Mouse (Mus musculus): ENCODE results near the gene Pex26.

The Pex26 gene

DNA sequence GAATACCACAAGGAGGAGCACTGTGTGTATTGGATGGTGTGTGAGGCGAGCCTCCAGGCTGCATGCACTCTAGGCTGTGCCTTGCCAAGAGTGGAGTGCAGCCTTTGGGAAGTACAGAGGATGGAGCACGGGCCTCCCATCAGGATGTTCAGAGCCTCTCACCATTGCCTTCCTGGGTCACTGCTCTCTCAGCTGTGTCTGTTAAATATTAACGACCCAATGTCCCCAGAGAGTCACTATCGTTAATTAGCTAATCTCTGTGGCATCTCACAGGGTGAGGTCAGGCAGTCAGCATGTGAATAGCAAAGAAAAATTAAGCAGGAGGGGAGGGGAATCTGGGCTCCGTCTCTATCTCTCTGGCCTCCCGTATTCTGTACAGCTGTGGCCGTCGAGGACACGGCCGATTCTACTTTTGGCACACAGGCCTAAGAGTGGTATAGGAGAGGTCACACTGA lies 17.3 kb upstream of the Pex26 start:
- in situ Hi-C loops (cut with MboI) = no loop called here

DNA sequence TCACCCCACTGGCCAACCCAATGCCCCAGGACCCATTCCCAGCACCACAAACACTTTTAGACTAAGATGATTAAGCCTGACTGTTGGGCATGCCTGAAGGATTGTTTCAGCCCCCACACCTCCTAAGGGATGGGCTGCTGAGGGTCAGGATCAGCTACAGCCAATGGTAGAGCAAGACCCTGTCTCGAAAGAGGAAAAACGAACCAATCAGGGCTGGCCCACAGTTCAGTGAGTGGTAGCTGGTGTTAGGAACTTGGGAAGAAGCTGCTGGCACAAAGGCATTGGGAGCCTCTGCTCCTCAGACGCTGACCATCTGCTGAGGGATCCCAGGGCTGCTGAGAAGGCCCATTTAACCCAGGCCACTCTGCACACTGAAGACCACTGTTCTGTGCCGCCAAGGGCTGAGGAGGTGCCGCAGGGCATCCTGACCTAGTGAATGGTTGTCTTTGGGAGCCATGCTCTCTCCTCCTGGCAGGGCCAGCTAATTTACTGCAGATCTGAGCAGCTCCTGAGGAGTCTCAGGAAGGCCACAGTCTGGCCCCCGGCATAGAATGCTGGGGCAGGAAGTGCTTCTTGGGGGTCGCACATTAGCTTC lies 16.0 kb upstream of the Pex26 start:
- in situ Hi-C loops (cut with MboI) = no loop called here

DNA sequence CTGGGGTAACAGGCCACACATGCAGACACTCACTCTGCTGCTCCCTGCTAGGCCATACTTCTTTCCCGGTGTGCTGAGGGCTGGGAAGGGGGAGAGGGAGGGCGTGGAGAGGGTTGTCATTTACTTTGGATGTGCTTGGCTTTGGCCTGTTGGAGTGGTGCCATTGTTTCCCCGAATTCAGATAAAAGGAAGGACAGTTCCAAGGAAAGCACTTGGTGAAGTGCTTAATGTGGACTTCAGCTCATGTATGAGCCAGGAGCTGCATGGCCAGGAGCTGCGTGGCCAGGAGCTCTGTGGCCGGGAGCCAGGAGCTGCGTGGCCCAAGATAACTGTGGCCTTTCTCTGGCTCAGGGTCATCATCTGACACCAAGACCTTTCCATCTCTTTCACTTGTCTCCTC lies 12.4 kb upstream of the Pex26 start:
- in situ Hi-C loops (cut with MboI) = no loop called here

DNA sequence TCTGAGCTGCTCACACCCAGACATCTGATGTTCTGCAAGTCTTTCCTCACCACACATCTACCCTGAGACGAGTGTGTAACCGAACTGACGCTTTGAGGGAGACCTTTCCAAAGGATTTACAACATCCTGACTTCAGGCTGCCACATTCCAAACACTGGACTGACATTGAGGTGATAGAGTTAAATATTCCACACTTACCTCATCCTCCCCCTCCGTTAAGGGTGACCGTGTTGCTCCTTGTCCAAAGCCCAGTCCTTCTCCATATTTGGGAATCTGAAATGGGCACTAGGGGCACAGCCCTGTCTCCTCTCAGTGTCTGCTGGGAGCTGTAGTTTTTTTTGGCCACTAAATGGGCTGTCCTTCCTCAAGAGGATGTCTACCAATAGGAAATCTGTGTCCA lies 10.0 kb upstream of the Pex26 start:
- in situ Hi-C loops (cut with MboI) = no loop called here

DNA sequence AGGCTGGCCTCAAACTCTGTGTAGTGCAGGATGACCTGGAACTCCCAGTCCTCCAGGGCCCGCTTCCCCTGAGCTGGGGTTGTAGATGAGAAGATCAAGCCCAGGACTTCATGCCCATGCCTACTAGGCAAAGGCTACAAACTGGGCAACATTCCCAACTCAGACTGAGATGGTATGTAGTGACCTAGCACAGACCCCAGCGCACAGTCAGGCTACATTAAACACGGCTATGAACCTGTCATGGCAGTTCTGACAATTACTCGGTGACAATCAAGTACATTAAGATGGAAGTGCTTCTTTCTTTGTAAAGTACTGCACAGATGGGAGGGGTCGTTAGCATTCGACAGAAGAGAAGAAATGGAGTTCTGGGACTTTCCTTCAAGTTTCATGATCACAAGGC lies 8.7 kb upstream of the Pex26 start:
- in situ Hi-C loops (cut with MboI) = no loop called here

DNA sequence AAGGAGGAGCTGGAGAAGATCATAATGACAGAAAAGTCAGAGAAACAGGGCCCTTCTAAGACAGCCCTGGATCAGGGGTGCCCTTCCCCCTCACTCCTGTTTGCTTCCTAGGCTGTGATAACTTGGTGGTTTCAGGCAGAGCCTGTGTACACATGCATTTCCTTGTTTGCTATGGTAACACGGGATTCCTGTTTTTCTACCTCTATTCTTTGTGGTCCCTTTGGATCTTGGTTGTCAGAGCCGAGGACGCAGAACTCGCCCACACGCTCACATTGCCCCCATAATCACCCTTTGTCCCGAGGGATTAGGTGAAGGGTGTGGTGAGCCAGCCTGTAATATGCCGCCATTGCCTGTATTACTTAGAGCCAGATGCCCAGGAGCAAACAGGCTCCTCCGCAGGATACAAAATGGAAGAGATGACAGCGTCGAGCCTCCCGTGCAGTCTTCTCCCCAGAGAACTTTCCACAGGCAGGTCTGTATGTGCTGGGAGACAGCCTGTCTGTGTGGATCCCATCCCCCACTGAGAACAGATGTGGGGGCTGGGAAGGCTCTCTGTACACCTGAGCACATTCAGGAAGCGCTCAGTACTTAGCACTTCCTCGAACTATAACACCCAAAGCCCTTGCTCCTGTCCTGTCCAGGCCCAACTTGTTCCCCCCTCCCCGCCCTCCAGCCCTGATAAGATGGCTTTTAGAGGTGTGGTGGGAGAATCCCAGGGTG lies 7.3 kb upstream of the Pex26 start:
- in situ Hi-C loops (cut with MboI) = no loop called here

DNA sequence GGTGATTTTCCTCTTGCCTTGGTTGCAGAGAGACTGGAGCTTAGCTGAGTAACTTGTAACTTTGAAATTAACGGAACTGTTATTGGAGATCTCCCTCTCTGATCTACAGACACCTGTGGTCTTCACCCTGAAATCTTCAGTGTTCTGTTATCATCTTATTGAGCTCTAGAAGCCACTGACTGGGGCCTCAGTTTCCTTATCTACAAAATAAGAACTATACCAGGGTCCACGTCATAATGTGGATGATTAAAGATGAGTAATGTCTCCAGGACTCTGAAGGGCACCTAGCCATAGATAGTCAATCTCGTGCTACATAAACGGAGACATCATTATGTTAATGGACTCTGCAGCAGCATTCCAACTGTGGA lies 6.8 kb upstream of the Pex26 start:
- in situ Hi-C loops (cut with MboI) = no loop called here

DNA sequence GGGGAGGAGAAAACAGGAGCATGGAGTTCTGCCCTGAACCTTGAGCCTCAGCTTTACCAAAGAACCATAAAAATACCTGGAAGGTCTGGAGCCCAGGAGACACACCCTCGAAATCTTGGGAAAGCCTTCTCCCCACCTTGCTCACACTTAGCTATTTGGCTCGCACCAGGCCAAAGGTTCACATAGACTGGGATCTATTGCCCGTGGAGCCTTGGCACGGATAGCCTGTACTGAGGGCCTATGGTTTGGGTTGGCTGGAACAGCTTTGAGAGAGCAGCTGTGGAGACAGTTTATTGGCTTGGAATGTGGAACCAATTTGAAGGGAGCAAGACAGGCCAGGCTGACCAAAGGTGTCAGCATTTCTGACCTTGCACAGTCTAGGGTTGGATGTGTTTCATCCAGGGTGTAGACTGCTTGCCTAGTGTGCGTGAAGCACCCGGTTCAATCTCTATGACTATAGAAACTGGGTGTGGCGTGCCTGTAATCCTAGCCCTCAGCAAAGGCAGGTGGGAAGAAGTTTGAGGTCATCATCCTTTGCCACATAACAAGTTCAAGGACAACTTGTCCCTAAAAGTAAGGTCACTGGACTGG lies 6.3 kb upstream of the Pex26 start:
- in situ Hi-C loops (cut with MboI) = no loop called here

DNA sequence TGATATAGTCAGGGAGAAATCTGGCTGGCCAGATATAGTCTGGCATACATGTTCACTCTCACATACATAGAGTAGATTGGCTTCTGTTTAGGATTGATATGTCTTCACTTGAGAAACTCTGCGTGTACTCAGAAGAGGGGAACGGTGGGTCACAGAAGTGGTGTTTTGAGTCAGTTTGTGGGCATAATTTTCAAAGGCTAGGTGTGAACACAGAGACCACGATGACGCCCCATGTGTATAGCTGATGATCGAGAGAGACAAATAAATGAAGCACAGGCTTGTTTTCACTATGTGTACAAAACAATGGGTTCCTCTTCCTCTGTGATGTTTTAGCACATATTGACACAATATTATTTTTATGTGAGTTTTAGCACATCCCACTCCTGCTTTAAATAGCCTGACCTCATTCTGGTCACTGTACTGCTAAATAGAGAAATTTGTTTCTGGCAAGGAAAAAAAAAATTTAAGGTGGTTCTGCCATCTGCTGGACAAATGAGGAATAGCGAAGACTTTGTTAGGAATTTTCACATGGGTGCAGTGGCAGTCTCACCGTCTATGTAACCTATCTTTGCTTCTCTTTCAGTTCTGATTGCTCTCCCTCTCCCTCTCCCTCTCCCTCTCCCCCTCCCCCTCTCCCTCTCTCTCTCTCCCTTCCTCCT lies 4.6 kb upstream of the Pex26 start:
- in situ Hi-C loops (cut with MboI) = no loop called here

DNA sequence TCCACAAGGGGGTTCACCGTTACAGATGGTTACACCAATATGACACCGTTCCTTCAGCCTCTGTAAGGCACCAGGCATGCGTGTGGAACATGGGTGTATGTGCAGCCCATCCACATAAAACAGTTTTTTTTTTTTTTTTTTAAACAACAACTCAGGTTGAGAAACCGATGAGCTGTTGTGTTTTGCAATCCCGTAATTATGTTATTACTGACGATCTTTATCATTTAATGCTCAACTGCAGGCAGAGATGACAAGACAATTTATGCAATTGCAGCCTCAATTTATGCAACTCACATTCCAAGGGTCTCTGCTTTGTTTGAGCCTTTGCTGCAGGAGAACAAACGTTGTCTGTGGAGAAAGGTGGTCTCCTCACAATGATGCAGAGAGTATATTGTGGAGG lies 3.6 kb upstream of the Pex26 start:
- in situ Hi-C loops (cut with MboI) = loop anchor here (10.0 kb wide), 1 partner anchor 185 kb away; no protein-coding TSS in a partner anchor

DNA sequence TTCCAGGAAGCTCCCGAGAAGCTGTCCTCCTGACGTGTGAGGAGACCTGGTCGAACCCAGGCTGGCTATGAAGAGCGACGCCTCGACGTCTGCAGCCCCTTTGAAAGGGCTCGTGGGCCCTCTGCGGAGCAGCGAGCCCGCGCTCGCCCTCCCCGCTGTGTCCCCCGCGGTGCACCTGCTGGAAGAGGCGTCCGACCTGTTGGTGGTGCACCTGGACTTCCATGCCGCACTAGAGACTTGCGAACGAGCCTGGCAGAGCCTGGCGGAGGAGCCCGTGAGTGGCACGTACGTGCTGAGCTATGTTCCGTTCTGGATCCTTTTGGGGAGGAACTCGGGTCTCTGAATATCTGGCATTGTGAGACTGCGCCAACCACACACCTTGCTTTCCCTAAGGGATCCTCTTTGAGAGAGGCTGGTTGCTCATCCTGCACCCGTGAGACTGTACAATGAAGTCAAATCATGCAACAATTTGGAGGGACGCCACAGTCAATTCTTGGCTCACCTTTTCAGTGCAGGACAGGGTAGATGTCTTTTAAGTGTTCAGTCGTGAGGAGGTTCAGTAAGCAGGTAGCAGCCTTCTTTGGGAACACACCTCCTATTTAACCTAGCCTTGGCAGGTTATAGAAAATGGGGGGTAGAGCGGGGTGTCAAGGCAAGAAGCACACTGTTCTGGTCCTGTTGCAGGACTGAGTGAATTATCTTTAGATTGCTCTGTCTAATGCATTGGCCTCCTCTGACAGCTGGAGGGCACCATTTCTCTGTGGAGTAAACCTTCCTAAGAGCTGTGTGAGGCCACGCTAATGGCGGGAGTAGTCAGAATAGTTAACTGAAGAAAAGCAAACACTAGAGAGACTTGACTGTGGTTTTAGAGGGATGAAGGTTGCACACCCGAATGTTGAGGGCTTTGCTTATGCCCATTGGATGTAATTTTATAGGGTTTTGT lies 1.0 kb downstream of the Pex26 start:
- in situ Hi-C loops (cut with MboI) = loop anchor here (10.0 kb wide), 1 partner anchor 180 kb away; no protein-coding TSS in a partner anchor

DNA sequence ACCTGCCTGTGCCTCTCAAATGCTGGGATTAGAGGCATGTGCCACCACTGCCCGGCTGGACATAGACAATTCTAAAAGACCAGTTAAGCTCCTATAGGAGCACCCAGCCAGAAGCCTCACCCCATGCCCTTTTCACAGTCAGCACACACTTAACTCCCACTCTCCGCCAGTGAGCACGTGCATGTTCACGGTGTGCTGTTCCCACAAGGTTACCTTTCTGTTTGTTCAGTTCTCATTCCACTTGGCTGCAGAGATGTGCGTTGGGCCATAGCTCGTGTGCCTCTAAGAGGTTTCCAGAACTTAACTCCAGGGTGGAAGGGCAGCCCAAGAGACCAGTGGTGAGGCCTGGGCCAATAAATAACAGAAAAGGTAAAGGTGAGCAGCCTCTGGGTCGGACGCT lies 1.8 kb downstream of the Pex26 start:
- in situ Hi-C loops (cut with MboI) = loop anchor here (10.0 kb wide), 1 partner anchor 180 kb away; no protein-coding TSS in a partner anchor

DNA sequence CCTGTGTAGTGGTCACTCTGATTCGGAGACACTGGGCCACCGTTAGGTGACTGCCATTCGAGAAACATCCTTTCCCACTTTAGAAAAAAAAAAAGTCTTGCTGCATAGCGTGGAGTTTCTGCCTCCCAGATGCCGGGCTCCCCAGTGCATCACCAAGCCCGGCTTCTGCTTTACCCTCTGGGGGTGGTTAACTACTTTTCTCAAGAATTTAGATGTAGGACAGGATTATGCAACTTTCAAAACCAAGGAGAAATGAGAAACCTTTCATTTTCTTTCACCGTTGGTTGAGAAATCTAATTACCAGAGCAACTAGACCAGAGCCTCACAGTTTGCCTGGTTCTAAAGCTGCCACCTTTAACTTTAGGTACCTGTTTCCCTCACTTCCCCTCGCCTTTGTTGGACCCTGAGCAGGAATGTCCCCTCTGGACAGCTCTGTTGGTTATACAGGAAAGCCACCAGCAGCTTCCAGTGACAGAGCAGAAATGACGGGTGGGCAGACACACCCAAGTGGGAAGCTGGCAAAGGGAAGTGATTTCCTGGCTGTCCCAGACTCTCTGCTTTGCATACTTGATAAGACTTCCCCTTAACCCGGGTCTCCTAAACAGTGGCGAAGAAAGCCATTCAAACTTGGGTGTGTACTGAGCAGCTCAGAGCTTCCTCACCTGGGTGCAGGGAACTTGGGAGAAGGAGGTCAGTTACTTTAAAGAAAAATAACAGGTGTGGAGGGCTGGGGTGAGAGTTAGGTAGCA lies 8.0 kb downstream of the Pex26 start:
- in situ Hi-C loops (cut with MboI) = no loop called here

DNA sequence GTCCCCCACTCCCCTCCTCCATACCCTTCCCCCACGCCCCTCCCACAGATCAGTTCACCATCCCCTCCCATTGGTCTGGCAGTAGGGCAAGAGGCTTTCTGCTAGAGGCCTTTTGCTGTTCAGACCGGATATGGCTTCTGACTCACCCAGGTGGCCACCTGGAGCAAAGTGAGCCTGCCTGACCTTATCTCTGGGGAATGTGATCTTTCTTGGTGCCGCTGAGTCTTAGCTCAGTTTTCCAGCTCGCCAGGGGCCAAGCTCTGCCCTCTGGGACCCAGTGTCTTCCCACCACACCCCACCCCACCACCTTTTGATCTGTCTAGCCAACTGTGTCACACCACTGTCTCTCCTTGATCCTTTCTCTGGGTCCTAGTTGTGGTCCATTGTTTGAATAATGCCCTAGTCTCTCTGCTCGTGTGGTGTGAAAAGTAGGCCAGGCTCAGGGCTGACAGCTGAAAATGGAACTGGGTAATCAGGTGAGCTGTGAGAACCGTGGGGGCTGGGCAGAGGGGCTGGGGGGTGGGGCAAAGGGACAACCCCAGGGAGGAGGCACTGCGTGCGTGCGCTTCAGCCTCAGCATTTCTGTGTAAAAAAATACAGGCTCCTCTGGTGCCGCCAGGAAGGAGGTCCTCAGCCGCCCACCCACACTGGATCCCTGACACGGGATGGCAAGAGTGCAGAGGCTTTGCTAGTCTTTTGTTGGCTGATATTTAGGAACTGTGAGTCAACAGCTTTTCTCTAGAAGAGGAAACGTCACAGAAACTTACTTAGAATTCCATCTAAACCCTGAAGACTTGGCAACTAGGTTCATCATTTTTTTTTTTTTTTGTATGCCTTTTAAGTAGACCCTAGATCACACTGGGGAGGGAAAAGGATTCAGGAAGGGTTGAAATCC lies 10.8 kb downstream of the Pex26 start:
- in situ Hi-C loops (cut with MboI) = no loop called here

DNA sequence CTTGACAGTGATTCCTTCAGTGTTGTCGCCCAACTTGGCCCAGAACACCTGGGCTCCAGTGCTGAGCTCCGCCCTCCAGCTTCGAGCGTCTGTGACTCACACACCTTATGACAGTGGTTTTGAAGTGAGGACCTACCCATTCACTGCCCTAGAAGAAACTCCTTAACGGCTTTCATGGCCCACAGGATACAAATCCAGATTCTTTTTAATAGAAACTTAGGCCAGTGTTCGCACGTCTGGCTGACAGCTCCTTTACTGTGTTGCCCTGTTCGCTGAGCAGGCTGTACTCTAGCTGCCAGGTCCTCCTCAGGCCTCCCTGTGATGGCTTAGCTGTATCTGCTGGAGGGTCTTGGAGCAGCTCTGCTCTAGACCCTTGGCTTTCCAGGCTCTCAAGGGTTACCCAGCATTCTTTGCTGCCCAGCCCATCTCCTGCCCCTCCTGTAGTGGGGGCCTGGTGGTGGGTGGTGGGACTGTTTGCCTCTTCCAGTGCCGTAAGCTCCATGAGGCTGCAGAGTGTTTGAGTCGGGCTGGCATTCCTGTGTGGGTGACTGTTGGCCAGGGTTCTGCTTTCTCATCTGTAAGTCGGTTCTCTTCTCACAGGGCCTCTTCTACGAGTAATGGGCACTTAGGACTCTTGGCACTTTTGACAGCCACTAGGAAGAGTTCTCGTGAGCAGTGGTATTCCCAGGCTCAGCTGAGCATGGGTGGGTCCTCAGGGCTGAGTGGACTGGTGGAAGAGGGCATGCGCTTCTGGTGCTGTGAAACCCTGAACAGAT lies 11.7 kb downstream of the Pex26 start:
- in situ Hi-C loops (cut with MboI) = no loop called here

DNA sequence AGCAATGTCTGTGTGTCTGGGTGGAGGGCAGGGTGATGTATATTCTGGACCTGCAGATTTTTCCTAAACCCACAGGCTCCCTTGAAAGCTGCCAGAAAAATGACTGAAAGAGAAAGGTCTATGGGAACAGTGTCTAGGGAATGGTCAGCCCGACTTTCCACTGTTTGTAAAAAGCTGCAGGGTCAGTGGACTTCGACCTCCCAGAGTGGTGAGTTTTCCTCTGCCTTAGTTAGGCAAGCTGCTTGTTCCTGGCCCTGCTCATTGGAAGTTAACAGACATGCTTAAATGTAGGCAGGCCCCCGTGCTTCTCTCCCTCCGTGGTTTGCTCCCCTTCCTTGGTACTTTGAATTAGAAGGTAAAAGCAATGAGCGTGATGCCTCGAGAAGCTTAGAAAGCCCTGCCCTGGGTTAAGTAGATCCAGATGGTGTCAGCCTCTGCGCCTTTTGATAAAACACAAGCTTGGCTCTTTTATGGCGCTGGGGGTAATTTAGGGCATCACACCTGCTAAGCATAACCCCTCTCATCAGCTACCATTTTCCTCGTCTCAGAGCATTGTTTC lies 14.4 kb downstream of the Pex26 start:
- in situ Hi-C loops (cut with MboI) = no loop called here

DNA sequence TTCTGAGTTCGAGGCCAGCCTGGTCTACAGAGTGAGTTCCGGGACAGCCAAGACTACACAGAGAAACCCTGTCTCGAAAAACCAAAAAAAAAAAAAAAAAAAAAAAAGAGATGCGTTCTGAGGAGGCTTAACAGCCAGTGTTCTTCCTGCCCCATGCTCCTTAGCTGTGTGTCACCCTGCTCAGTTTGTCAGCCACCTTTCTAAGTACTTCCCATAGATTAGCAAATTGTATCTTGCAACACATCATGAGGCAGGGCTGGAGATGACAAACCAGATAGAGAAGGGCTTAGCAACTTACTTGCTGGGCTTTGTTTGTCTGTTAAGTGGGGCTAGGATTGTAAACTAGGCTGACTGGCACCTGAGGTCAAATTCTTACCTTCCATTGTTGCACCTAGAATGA lies 17.0 kb downstream of the Pex26 start:
- in situ Hi-C loops (cut with MboI) = no loop called here

DNA sequence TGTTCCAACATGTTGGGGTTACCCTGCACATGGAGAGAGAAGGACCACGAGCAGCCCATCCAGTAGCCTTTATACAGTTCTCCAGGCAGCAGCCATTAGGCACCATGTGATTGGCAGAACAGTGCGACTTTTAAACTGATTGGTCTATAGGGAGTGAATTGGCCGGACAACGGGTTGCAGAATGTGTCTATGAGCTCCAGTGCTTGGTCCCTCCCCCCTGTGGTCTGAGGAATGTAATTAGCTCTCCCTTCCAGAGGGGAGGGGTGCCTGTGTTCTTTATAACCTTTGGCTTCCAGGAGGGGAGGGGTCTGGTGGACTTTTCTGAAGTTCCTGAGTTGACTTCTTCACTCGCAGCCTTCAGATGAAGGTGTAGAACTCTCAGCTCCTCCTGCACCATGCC lies 18.6 kb downstream of the Pex26 start:
- in situ Hi-C loops (cut with MboI) = no loop called here

DNA sequence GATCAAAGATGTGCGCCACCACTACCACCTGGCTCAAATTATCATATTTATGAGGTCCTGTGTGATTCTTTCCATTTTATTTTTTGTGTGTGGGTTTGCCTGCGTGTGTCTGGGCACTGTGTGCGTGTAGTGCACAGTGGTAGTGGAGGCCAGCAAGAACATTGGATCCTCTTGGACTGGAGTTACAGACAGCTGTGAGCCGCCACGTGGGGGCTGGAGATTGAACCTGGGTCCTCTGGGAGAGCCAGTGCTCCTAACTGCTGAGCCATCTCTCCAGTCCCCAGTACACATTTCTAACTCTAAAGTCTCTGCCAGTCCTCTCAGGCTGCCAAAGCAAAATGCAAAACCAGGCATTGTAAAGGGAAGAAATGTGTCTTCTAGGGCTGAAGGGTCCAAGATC lies 23.0 kb downstream of the Pex26 start:
- in situ Hi-C loops (cut with MboI) = no loop called here
